Mouse (Mus musculus): ENCODE results near the gene AC134908.4. TPM values are rescaled to one million over a fixed set of nuclear protein-coding genes. Genes with fewer than 3 reads are reported as not detected.

The AC134908.4 gene
- polyA plus RNA-seq, 1 experiment = 0.12 TPM

DNA sequence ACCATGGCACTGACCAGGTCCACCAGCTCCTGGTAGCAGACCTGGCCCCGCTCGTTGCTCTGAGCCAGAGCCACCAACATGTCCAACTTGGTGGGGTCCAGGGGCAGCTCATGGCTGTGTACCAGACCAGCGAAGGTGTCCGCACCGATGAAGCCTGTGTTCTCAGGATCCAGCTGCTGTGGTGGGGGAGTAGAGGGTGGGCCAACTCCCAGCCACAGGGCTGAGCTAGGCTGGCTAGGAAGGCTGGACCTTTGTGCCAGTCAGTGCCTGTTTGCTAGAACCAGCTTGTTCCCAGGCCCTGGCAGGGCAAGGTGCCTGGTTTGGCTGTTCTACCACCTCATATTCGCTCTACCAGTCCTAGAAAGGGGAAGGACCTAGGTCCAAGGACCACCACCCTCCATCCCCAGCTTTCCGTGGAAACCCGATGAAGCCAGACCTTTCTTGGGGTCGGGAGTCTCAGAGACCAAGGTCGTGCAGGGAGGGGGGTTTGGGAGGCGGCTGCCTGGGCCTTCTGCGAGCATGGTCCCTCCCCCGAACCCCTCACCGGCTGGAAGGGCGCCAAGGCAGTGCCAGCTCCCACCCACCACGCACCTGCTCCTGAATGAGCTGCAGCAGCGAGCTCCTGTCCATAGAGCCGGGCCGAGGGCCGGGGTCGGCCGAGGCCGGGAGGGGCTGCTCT is 41.1 kb upstream of the AC134908.4 start:
- no peak; the same call in 1 of the 2 replicates for TF ChIP-seq POLR2A (IDR thresholded peaks at IDR 0.05; ENCODE audit: borderline replicate concordance, extremely low read depth, insufficient read depth, insufficient read length, poor library complexity, severe bottlenecking)
- no peak for TF ChIP-seq CTCF (IDR thresholded peaks at IDR 0.05; ENCODE audit: borderline replicate concordance, extremely low read depth, insufficient read depth, insufficient read length)
- DNase-seq (ENCODE audit: low read depth) = no peak

DNA sequence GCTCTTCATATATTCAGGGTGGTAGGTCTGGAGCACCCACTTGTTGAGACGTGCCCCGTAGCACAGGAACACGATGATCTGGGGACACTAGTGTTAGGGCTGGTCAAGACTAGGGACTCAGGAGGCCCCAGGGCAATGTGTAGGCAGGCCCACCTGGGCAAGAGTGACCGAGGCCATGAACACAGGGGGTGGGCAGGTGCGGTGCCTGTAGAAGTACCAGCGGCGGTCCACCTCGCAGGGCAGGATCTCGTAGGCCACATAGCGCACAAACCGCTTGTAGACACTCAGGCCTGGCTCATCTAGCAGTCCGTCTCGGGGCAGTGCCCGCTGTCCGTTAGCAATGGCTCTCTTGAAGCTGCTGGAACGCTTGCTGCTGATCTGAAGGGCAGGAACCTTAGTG is 40.4 kb upstream of the AC134908.4 start:
- no peak for DNase-seq (ENCODE audit: low read depth)
- TF ChIP-seq POLR2A (IDR thresholded peaks at IDR 0.05; ENCODE audit: borderline replicate concordance, extremely low read depth, insufficient read depth, insufficient read length, poor library complexity, severe bottlenecking) (no peak), CTCF (IDR thresholded peaks at IDR 0.05; ENCODE audit: borderline replicate concordance, extremely low read depth, insufficient read depth, insufficient read length) (no peak)

DNA sequence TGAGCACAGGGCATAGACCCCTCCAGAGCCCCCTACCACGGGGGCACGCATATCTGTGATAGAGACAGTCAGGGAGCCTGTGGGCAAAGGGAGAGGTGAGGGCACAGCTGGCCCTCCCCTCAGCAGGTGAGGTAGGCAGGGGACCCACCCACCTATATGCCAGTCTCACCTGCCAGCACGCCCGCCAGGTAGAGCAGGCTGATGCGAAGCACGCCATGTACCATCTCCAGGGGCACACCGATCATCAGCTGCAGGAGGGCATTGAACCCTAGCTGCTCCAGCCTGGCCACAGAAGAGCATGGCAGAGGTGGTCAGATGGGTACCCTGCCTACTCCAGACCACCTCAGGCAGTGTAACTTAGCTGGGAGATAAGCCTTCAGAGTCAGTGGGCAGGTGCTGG is 39.8 kb upstream of the AC134908.4 start:
- TF ChIP-seq CTCF (IDR thresholded peaks at IDR 0.05; ENCODE audit: borderline replicate concordance, extremely low read depth, insufficient read depth, insufficient read length) = no peak
- no peak for TF ChIP-seq POLR2A (IDR thresholded peaks at IDR 0.05; ENCODE audit: borderline replicate concordance, extremely low read depth, insufficient read depth, insufficient read length, poor library complexity, severe bottlenecking)
- no peak for DNase-seq (ENCODE audit: low read depth)

DNA sequence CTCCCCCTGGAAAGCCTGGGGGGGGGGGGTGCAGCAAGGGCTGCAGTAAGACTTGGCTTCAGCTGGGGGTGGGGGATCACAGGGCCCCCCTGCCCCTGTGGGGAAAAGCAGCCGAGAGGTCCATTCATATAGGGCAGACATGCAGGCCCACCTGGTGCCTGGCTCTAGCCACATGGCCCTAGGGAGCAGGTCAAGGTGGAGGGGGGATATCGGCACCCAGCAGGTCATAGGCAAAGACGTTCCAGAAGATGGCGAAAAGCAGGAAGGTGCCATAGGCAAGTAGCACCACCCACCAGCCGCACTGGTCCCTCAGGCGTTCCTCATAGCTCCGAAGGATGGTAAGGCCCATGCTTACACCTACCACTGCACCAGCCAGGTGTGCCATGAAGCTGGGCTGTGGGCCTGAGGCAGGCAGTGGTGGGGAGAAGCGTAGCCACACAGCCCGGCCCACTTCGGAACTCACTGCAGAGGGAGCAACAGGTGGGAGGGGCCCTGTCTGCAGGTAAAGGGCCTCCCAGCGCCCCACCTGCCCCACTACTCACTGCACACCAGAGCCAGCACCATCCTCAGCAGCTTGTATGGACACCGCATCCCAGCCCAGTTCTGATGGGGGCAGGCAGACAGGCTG is 39.2 kb upstream of the AC134908.4 start:
- TF ChIP-seq CTCF (IDR thresholded peaks at IDR 0.05; ENCODE audit: borderline replicate concordance, extremely low read depth, insufficient read depth, insufficient read length) = no peak
- no peak for TF ChIP-seq POLR2A (IDR thresholded peaks at IDR 0.05; ENCODE audit: borderline replicate concordance, extremely low read depth, insufficient read depth, insufficient read length, poor library complexity, severe bottlenecking)
- DNase-seq (ENCODE audit: low read depth) = no peak

DNA sequence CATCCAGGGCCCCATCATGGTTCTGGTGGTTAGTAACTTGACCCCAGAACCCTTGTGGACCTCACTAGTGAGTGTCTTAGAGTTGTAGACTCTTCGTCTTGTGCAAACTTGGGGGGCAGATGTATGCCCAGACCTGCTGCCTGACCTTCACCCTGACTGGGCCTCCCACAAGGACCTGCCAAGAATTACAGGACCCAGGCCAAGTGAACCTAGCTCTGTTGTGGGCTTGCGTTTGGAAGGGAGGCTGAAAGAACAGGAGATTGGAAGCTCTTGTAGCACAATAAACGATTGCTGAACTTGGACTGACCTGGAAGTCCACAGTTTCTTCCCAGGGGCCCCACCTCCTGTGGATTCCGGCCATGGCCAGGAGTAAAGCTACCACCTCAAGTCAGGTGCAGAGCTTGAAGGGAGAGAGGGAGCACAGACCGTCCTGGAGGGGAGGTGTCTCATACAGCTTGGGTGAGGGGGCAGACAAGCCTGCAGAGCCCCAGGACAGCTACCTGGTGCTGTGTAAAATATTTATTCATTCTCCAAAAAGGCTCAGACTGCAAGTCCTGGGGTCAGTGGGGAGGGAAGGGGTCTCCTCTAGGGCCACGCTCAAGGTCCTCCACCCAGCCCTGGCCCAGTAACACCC is 38.6 kb upstream of the AC134908.4 start:
- no peak for DNase-seq (ENCODE audit: low read depth)
- TF ChIP-seq POLR2A (IDR thresholded peaks at IDR 0.05; ENCODE audit: borderline replicate concordance, extremely low read depth, insufficient read depth, insufficient read length, poor library complexity, severe bottlenecking) (no peak), CTCF (IDR thresholded peaks at IDR 0.05; ENCODE audit: borderline replicate concordance, extremely low read depth, insufficient read depth, insufficient read length) (no peak)

DNA sequence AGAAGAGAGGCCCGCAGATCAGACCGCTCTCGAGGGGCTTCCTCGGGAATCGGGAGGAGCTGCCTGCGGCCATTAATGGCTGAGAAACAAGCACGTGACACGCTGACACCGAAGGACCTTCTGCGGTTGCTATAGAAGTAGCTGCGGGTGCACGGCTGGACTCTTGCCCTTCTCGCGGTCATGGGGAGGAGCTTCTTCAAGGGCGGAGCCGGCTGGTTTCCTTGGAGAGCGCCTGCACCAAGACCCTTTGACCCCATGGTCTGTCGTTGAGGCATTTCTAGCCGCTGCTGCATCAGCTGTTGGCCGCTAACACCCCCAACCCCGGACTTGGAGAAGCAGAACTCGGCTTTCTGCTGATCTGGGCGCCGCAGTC is 37.8 kb upstream of the AC134908.4 start, which contains the start of gene Stub1:
TSS of gene Stub1 (minus strand) at position 114 of the 373 bp plus-strand sequence.
- TF ChIP-seq CTCF (IDR thresholded peaks at IDR 0.05; ENCODE audit: borderline replicate concordance, extremely low read depth, insufficient read depth, insufficient read length) (no peak), POLR2A (IDR thresholded peaks at IDR 0.05; ENCODE audit: borderline replicate concordance, extremely low read depth, insufficient read depth, insufficient read length, poor library complexity, severe bottlenecking) (no peak)
- DNase-seq (ENCODE audit: low read depth) = peak; percentile 93

DNA sequence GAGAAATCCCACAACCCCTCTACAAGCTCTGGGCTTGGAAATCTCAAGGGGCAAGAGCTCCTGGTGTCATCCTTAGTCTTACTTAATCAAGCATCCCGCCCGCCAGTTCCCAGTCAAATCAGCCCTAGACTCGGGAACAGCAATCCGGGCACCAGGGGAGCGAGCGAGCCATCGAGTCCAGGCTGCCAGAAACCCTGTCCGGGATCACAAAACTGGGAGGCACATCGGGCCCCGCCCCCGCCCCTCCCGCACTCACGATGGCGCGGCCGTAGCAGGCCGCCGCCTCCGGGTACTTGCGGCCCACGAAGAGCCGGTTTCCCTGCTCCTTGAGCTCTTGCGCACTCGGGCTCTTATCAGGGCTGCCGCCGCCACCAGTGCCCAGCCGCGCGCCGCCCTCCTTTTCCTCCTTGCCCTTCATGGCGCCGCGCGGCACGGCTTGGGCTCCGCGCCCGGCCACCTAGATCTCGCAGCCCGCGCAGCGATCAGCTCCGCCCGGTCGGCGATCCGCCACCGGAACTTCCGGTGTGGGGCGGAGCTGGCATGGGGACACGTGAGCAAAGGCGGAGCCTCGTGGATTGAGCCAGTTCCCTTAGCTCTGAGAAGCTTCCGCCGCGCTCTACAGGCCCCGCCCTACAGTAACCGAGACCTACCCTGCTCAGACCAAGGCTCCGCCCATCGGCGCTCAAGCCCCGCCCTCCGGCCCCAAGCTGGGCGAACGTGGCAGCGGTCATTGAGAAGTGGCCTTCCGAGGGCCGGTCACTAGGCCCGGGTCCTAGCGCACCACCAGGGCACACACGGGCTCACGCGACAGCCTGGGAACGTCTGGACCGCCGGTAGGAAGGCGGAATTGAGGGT is 37.2 kb upstream of the AC134908.4 start:
- TF ChIP-seq CTCF (IDR thresholded peaks at IDR 0.05; ENCODE audit: borderline replicate concordance, extremely low read depth, insufficient read depth, insufficient read length) (no peak), POLR2A (IDR thresholded peaks at IDR 0.05; ENCODE audit: borderline replicate concordance, extremely low read depth, insufficient read depth, insufficient read length, poor library complexity, severe bottlenecking) (peak; percentile 82)
- peak; percentile 99 for DNase-seq (ENCODE audit: low read depth)

DNA sequence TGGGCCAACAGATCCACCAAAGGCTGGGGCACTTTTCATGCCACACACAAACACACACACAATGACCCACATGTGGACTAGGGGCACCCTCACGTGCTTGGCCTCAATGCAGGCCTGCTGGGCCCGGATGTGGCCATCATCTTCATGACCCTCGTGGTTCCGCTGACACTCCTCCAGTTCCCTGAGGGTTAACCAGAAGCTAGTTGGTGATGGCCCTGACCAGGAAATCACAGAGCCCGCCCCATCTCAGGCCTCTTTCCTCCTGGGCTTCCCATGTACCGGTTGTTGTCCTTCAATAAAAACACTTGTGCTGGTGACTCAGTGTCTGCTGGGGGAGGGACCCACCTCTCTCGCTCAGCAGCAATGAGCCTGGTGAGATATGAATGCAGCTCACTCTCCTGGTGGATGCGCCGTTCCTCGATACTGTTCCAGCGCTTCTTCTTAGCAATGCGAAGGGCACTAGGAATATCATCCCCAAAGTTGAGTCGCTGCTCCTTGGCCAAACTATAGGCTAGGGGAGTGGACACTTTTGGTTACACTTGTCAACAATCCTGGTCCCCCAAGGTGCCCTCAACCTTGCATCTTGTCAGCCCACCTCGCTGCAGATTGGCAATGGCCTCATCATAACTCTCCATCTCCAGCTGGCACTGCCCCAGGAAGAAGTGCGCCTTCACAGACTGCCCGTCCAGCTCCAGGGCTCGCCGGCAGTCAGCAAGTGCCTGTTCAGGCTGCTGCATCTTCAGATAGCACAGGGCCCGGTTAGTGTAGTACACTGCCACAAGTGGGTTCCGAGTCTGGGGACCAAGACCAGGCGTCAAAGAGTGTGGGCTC is 36.2 kb upstream of the AC134908.4 start:
- DNase-seq (ENCODE audit: low read depth) = no peak
- TF ChIP-seq POLR2A (IDR thresholded peaks at IDR 0.05; ENCODE audit: borderline replicate concordance, extremely low read depth, insufficient read depth, insufficient read length, poor library complexity, severe bottlenecking) = no peak
- TF ChIP-seq CTCF (IDR thresholded peaks at IDR 0.05; ENCODE audit: borderline replicate concordance, extremely low read depth, insufficient read depth, insufficient read length) = no peak

DNA sequence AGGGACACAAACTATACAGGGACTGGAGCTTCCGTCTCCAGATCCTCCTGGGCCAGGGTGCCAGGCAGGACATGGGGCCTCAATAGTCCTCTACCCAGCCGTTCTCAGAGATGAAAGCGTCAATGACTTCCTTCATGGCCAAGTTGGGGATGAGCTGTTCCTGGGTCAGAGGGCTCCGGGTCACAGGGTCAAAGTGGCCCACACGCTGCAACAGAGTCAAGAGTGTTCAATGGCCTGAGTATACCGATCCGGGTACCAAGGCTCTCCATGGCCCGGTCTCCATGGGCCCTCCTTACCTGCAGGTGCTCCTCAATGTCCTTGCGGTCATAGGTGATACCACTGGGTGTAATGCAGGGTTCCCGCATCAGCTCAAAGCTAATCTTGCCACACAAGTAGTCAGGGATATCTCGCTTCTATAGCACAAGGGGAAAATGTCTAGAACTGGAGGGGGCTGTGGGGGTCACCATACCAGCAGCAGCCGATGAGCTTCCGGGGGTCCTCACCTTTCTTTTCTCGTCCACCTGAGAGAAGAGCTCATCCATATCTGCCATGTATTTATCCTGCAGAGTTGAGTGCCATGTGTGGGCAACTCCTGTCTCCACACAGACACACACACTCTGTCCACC is 35.5 kb upstream of the AC134908.4 start:
- no peak for TF ChIP-seq POLR2A (IDR thresholded peaks at IDR 0.05; ENCODE audit: borderline replicate concordance, extremely low read depth, insufficient read depth, insufficient read length, poor library complexity, severe bottlenecking)
- TF ChIP-seq CTCF (IDR thresholded peaks at IDR 0.05; ENCODE audit: borderline replicate concordance, extremely low read depth, insufficient read depth, insufficient read length) = no peak
- no peak for DNase-seq (ENCODE audit: low read depth)

DNA sequence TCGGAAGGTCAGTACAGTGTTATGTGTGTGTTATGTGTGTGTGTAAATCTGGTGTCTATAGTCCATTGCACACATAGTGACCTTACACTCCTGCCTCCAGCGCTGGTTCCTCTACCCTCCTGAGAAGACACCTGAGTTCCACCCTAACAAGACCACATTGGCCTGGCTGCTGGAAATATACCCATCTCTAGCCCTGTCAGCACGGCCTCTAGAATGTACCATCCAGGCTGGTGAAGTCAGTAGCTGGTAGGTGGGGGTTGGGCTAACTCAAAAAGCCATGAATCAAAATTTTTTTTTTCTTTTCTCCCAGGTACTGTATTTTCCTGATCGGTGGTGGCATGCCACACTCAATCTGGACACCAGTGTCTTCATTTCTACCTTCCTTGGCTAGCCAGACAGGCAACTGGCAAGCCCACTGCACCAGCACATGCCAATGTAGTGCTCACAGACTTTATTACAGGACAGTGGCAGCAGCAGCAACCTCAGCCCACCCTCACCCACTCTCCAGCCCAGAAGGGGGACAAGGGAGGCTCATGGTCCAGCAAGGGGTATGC is 34.8 kb upstream of the AC134908.4 start:
- TF ChIP-seq CTCF (IDR thresholded peaks at IDR 0.05; ENCODE audit: borderline replicate concordance, extremely low read depth, insufficient read depth, insufficient read length) (no peak), POLR2A (IDR thresholded peaks at IDR 0.05; ENCODE audit: borderline replicate concordance, extremely low read depth, insufficient read depth, insufficient read length, poor library complexity, severe bottlenecking) (no peak)
- no peak for DNase-seq (ENCODE audit: low read depth)

Measured in brain, embryonic 14.5 days (tissue).